Mouse (Mus musculus) T-cell, adult 2 months (primary cell): ENCODE results near the gene Slc22a6.
A peak's percentile ranks its signal among the peaks of the same experiment; 100 is the strongest.

Source experiments
- DNase-seq: peaks from one replicate; pipeline ENCODE4 v3.0.0; 2022; ENCODE audit warnings: low spot score

The Slc22a6 gene

DNA sequence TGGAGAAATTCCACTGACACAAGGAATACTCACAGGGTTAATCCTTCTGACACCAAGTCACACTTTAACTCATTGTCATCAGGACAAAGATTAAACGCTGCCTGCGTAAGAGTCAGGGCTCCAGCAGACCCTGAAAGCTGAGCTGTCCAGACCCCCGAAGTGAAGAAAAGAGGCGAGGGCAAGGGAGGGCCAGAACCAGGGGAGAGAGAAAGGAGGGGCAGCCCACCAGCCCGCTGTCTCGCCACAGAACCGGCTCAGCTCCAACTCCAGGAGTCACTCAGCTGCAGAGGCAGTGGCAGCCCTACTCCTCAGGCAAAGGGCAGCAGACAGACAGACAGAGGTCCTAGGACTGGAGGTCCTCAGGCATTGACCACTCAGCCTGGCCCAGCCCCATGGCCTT is at the start of gene Slc22a6:
Gene Slc22a6, plus strand, starts transcription at position 136 of the 400 bp plus-strand sequence.
- DNase-seq, result no peak

GRCm38 (mm10) chr19:8569453-8569863 is 48.4 kb upstream of the Slc22a6 start:
- DNase-seq, result no peak

DNA sequence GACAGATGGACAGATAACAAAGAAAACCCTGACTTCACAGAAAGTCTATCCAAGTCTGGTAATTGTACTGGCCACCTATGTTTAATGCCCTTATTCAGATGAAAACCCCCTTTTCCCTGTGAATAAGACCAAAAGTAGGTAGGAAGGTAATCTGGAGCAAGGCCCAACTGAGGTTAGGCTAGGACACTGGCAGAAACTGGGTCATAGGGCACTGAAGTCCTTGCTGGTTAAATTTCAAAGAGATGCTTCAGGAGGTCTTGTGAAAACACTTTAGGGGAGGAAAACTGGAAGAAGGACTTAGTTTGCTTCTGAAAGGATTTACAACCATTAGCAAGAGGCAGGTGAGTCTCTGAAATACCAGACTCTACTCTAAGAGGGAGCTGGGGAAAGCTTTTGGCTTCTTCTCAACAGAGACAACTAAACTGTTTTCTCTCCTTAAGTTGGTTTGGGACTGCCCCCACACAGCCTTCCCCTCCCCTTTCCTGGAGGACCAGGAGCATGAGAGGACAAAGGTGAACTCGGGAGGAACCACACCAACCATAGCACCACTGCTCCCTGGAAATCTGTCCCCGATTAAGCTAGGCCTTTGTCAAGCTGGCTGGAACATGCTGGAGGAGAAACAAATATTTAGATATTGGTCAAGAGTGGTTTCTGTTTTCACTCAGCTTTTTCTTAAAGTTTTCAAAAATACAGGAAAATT is 47.3 kb upstream of the Slc22a6 start:
- no peak for DNase-seq

- no peak for DNase-seq
Observed at GRCm38 (mm10) chr19:8571746-8572145, 46.1 kb upstream of the Slc22a6 start.

DNA sequence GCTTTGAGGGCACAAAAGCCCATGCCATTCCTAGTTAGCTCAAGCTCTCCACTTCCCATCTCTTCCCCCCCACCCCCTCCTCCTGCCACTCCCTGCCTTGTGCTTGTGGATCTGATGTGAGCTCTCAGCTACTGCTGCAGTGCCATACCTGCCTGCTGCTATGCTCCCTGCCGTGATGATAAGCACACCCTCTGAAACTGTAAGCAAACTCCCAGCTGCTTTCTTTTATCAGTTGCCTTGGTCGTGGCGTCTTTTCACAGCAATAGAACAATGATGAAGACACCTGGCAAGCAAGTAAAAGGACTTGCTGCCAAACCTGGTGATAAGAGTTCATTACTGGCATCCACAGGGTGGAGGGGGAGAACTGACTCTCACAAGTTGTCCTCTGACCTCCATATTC is 45.4 kb upstream of the Slc22a6 start:
- DNase-seq, result no peak

- no peak for DNase-seq
Observed at GRCm38 (mm10) chr19:8577432-8577831, 40.4 kb upstream of the Slc22a6 start.

GRCm38 (mm10) chr19:8578293-8578969 is 39.4 kb upstream of the Slc22a6 start:
- peak; percentile 38 for DNase-seq

- no peak for DNase-seq
Observed at GRCm38 (mm10) chr19:8578970-8579342, 38.9 kb upstream of the Slc22a6 start.

GRCm38 (mm10) chr19:8585298-8585697 is 32.5 kb upstream of the Slc22a6 start:
- DNase-seq, result no peak

DNA sequence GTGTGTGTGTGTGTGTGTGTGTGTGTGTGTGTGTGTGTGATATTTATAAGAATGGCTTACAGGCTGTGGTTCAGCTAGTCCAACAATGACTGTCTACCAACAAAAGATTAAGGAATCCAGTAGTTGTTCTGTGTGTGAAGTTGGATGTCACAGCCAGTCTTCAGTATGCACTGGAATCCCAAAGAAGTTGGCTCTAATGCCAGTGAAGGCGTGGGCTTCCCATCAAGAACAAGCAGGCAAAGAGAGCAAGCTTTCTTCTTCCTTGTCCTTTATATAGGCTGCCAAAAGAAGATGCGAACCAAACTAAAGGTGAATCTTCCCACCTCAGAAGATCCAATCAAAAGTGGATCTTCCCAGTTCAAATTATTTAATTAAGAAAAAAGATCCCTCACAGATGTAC is 31.9 kb upstream of the Slc22a6 start:
- DNase-seq, result no peak

DNA sequence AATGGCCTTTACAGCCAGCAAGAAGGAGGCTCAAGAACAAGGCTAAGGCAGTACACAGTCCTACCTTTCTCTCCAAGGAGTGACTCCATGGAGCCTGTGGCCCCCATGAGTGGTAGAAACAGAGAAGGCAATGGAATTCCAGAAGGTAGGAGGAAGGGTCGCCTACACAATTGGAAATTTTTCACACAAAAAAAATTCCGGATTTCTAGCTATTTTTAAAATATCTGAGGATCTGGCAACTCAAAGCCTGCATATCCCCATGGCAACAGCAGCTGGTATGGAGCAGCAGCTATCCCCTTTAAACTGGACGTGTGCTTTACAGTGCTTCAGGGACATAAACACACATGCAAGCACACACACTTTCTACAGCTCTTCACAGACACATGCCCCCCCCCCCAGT is 31.5 kb upstream of the Slc22a6 start:
- no peak for DNase-seq

DNA sequence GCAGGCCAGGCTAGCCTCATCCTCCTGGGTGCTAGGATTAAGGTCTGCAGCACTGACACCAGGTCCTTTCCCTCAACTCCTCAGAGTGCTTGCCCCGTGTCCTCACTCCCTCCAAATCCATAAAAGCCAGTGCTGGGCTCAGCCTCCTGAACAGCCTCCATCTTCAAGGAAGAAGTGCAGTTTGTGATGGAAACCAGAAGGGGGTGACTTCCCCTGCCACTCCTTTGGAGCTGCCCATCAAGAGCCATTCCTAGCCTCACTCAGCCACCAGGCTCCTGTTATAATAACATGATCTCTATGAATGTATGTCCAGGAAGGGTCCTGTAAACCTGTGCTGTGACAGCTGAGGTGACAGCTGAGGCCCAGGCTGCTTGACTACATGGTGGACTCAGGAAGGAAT is 30.5 kb upstream of the Slc22a6 start:
- no peak for DNase-seq

- no peak for DNase-seq
Observed at GRCm38 (mm10) chr19:8590954-8591353, 26.9 kb upstream of the Slc22a6 start, which contains the start of gene Slc22a8. Gene Slc22a8 (plus strand): TSS chr19:8591254.

- peak; percentile 29 for DNase-seq
Observed at GRCm38 (mm10) chr19:8592155-8592554, 25.7 kb upstream of the Slc22a6 start.

GRCm38 (mm10) chr19:8592873-8593408 is 24.9 kb upstream of the Slc22a6 start:
- DNase-seq, result no peak

GRCm38 (mm10) chr19:8593833-8594232 is 24.0 kb upstream of the Slc22a6 start:
- DNase-seq, result no peak

DNA sequence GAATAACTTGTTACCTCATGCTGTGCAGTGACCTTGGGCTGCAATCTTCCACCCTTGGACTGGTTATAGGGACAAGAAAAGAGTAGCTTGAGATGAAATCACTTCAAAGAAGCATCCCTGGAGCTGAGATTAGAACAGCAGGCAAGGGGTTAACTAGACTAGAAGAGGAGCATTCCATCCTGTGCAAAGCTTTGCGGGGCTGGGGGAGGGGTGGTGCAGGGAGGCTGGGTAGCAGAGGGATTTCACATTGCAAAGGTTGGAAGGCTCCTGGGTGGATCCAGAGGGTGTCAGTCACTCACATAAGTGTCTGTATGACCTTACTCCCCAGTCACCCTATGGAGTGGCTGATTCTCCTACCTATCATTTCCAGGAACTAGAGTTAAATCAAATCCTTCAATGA is 23.3 kb upstream of the Slc22a6 start:
- DNase-seq, result no peak

DNA sequence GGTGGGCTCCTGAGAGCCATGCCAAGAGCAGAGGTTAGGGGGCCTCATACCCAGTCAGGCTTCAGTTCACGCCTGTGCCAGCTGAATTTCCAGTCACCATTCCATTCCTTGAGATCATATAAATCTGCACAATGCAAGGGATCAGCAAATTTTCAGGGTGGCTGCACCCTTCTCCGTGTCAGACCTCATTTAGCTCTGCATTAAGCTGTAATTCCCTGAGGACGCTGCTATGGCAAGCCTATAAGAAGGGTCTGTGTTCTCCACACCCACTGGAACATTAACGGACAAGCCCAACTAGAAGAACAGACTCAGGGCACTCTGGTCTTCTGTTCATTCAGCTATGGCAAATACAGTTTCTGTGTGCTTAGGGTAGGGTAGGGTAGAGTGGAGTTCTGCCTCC is 20.6 kb upstream of the Slc22a6 start:
- DNase-seq, result no peak

DNA sequence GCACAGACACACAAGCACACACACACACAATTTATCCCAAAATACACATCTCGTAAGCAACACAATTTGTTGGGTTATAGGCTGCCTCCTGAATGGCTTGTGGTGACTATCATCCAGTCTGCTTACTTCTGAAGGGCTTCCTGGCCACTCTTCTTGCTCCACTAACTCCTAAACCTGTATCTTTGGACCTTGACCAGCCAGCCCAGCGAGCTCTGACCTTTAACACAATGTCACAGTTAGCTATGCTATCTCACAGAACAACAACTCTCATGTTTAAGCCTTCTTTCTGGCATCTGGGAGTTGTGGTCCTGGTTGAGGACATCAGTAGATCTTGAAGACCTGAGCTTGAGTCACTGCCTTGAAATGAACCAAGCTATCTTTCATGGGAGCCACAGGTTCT is 18.6 kb upstream of the Slc22a6 start:
- no peak for DNase-seq

GRCm38 (mm10) chr19:8601922-8602321 is 15.9 kb upstream of the Slc22a6 start:
- no peak for DNase-seq

DNA sequence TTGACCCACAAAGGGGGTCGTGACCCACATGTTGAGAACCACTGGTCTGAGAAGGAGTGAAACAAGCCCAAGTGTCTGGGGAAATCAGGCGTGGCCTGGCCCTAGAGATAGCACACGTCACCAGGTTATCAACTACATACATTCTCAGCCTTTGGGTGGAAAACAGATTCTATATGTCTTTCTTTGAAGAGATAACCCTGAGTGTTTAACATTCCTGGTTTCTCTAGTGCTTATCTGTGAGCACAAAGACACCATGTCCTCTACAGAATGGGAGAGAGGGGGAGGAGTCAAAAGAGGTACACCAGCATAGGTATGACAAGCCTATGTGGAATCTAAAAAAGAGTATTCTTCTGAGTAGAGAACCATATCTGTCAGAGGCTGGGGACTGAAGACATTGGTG is 14.9 kb upstream of the Slc22a6 start:
- DNase-seq, result no peak

DNA sequence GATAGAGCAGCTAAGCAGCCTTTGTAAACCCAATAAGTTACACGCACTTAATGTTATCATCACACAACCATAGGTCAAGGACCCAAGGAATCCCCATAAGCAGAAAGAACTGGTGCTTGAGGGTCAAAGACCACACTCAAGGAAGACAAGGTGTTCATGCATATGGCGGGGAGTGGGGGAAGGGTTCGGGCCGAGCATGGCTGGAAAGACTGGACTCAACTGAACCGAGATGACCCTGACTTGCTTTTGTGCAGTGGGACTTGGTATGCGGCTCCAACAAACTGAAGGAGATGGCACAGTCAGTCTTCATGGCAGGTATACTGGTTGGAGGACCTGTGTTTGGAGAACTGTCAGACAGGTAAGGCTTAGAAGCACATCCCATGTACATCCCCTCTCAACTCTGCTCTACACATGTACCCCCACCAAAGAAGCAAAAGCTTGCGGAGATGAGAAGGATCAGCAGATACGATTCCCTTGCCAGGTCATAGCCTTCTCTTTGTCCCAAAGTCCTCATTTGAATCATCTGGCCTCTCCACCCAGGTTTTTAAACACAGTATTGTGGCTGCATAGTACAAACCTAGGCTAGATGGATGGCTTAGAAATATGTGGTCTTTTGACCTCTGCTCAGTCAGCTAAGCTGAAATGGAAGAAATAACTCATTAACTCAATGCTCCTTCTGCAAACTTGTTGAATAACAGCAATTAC is 13.2 kb upstream of the Slc22a6 start:
- DNase-seq, result no peak

DNA sequence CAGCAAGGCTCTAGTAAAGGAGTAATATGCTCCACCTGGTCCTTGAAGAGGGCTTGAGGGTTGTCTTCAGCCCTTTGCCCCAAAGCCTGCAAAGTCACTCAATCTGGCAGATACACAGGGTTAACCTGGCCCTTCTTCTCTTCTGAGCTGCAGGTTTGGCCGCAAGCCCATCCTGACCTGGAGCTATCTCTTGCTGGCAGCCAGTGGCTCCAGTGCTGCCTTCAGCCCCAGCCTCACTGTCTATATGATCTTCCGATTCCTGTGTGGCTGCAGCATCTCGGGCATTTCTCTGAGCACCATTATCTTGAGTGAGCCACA is 12.6 kb upstream of the Slc22a6 start:
- DNase-seq, result no peak
